Mouse (Mus musculus): Measurements from ENCODE around the gene Atp9a.

DNA sequence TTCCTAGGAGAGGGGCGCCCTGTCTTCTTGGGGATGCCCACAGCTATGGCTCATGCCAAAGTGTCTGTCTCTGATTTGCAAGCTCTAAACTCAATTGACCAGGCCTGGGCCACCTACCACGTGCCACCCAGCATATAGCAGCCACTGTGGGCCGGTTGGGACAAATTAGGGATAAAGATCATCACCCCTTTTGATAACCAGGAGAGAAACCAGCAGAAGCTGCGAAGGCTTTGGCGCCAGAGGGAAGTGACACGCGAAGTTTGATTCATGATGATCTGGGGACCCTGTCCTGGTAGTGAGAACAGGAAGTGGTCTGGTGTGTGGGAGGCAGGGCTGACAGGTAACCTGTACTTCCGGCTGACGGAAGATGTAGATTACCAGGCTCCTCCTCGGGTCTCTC is 151.7 kb downstream of the Atp9a start:
- TF ChIP-seq POLR2A (IDR thresholded peaks at IDR 0.05; ENCODE audit: insufficient read depth, low read depth, low read length) (no peak), CTCF (IDR thresholded peaks at IDR 0.05) (no peak)
